Mouse (Mus musculus): ENCODE measurements around the gene Kcnk7. TPM values are rescaled to one million over a fixed set of nuclear protein-coding genes. Genes with fewer than 3 reads are reported as not detected.
"Not testable (repeated sequence)": the region's sequence is repeated elsewhere in the genome, so short reads cannot be mapped to it uniquely, and the experiment has no call there.

Kcnk7 gene
- polyA plus RNA-seq, 1 experiment from 2014 or later, result 0.17 TPM

GRCm38 (mm10) chr19:5684236-5684635 lies 19.9 kb upstream of the Kcnk7 start:
- no peak overlapping the region for H3K4me3 ChIP-seq
- ATAC-seq (ENCODE audit: insufficient number of reproducible peaks, low FRiP score), result no peak
- H3K27ac ChIP-seq (ENCODE audit: poor library complexity, severe bottlenecking), result no peak overlapping the region
- no peak overlapping the region for H3K9ac ChIP-seq
- no peak overlapping the region for H3K4me2 ChIP-seq
- H3K36me3 ChIP-seq, result peaks cover 77% of the 10 kb centered on the region
- 88% methylated on average over 12 of the region's 12 CpGs for WGBS
- H3K4me1 ChIP-seq (replicated peaks), result peaks cover 12% of the 10 kb centered on the region
- H3K27me3 ChIP-seq (replicated peaks), result no peaks in the 10 kb centered on the region
- no peaks in the 10 kb centered on the region for H3K9me3 ChIP-seq (replicated peaks)

DNA sequence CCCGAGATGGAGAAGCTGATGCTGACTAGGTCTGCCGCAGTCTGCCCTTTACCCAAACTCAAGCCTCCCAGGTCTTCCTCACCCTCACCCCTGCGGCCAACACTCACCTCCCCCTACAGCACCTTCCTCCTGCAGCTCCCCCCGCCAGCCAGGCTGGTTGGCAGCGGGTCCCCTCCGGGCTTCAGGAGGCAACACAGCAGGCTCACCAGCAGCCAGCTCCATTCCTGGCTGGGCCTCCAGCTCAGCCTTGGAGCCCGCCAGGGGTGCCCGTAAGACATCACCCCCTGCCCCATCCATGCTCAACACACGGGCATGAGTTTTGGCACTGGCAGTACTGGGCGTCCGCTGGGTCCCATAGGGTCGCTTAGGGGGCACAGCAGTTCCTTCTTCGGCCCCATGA lies 19.2 kb upstream of the Kcnk7 start:
- Histone ChIP-seq H3K27ac (ENCODE audit: poor library complexity, severe bottlenecking) (no peak overlapping the region), H3K4me1 (replicated peaks) (peaks cover 13% of the 10 kb centered on the region), H3K4me2 (no peak overlapping the region), H3K9ac (no peak overlapping the region), H3K36me3 (peaks cover 70% of the 10 kb centered on the region), H3K9me3 (replicated peaks) (no peaks in the 10 kb centered on the region), H3K4me3 (no peak overlapping the region), H3K27me3 (replicated peaks) (no peaks in the 10 kb centered on the region)
- no peak for ATAC-seq (ENCODE audit: insufficient number of reproducible peaks, low FRiP score)
- 91% methylated on average over 13 of the region's 13 CpGs for whole genome bisulfite sequencing

- Histone ChIP-seq H3K4me3 (no peak overlapping the region), H3K4me2 (no peak overlapping the region), H3K4me1 (replicated peaks) (peaks cover 18% of the 10 kb centered on the region), H3K27ac (ENCODE audit: poor library complexity, severe bottlenecking) (no peak overlapping the region), H3K9ac (no peak overlapping the region), H3K9me3 (replicated peaks) (no peaks in the 10 kb centered on the region), H3K36me3 (peaks cover 65% of the 10 kb centered on the region), H3K27me3 (replicated peaks) (no peaks in the 10 kb centered on the region)
- 95% methylated on average over 19 of the region's 19 CpGs for WGBS
- ATAC-seq (ENCODE audit: insufficient number of reproducible peaks, low FRiP score), result no peak
Observed at GRCm38 (mm10) chr19:5685431-5685830, 18.7 kb upstream of the Kcnk7 start.

- ATAC-seq (ENCODE audit: insufficient number of reproducible peaks, low FRiP score), result no peak
- Histone ChIP-seq H3K9me3 (replicated peaks) (no peaks in the 10 kb centered on the region), H3K4me1 (replicated peaks) (peaks cover 22% of the 10 kb centered on the region), H3K27ac (ENCODE audit: poor library complexity, severe bottlenecking) (no peak overlapping the region), H3K36me3 (peaks cover 64% of the 10 kb centered on the region), H3K4me3 (no peak overlapping the region), H3K27me3 (replicated peaks) (no peaks in the 10 kb centered on the region), H3K9ac (no peak overlapping the region), H3K4me2 (no peak overlapping the region)
- 91% methylated on average over 11 of the region's 11 CpGs for WGBS
Observed at GRCm38 (mm10) chr19:5685861-5686260, 18.3 kb upstream of the Kcnk7 start.

- Histone ChIP-seq H3K4me3 (no peak overlapping the region), H3K4me1 (replicated peaks) (peaks cover 28% of the 10 kb centered on the region), H3K9me3 (replicated peaks) (no peaks in the 10 kb centered on the region), H3K27me3 (replicated peaks) (no peaks in the 10 kb centered on the region), H3K9ac (no peak overlapping the region), H3K4me2 (no peak overlapping the region), H3K36me3 (peaks cover 64% of the 10 kb centered on the region), H3K27ac (ENCODE audit: poor library complexity, severe bottlenecking) (no peak overlapping the region)
- no peak for ATAC-seq (ENCODE audit: insufficient number of reproducible peaks, low FRiP score)
- 71% methylated on average over 13 of the region's 13 CpGs for WGBS
Observed at GRCm38 (mm10) chr19:5686437-5686836, 17.7 kb upstream of the Kcnk7 start.

DNA sequence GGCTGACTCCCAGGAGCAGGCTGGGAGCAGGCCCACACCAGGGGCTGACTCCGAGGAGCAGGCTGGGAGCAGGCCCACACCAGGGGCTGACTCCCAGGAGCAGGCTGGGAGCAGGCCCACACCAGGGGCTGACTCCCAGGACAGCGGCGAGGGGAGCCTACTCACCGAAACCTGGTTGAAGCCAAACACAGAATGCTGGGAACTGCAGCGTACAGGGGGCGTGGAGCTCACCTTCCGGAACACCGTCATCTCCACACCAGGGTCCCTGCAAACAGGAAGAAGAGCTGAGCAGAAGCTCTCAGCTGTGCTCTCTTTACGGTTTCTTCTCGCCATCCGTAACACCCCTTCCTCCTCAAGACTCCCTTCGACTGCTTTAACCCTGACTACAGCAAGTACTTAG lies 17.2 kb upstream of the Kcnk7 start:
- Histone ChIP-seq H3K4me2 (peak overlapping the region; percentile 99), H3K9ac (peak overlapping the region; percentile 92; the same call in 1 of the 2 replicates), H3K4me1 (replicated peaks) (peaks cover 33% of the 10 kb centered on the region), H3K4me3 (0 out of 2 replicates have a peak overlapping the region, but pooled peaks have one; percentile 84), H3K36me3 (peaks cover 64% of the 10 kb centered on the region)
- not testable (repeated sequence) for ATAC-seq (ENCODE audit: insufficient number of reproducible peaks, low FRiP score); H3K9me3 ChIP-seq (replicated peaks); H3K27ac ChIP-seq (ENCODE audit: poor library complexity, severe bottlenecking); H3K27me3 ChIP-seq (replicated peaks)
- WGBS, result 88% methylated on average over 12 of the region's 12 CpGs

- Histone ChIP-seq H3K4me2 (peak overlapping the region; percentile 99), H3K27me3 (replicated peaks) (no peaks in the 10 kb centered on the region), H3K36me3 (peaks cover 60% of the 10 kb centered on the region), H3K4me3 (peak overlapping the region; percentile 84), H3K9me3 (replicated peaks) (no peaks in the 10 kb centered on the region), H3K27ac (ENCODE audit: poor library complexity, severe bottlenecking) (peak overlapping the region; percentile 87), H3K9ac (peak overlapping the region; percentile 92), H3K4me1 (replicated peaks) (peaks cover 41% of the 10 kb centered on the region)
- 21% methylated on average over 9 of the region's 9 CpGs for WGBS
- no peak for ATAC-seq (ENCODE audit: insufficient number of reproducible peaks, low FRiP score)
Observed at GRCm38 (mm10) chr19:5687738-5688137, 16.4 kb upstream of the Kcnk7 start.

- peak; percentile 84 for ATAC-seq (ENCODE audit: insufficient number of reproducible peaks, low FRiP score)
- Histone ChIP-seq H3K27me3 (replicated peaks) (no peaks in the 10 kb centered on the region), H3K9ac (peak within 1 kb of the TSS; percentile 98), H3K36me3 (peaks cover 60% of the 10 kb centered on the region), H3K27ac (ENCODE audit: poor library complexity, severe bottlenecking) (peak within 1 kb of the TSS; percentile 87), H3K4me3 (peak within 1 kb of the TSS; percentile 84), H3K4me2 (peak within 1 kb of the TSS; percentile 99), H3K4me1 (replicated peaks) (peaks cover 48% of the 10 kb centered on the region), H3K9me3 (replicated peaks) (no peaks in the 10 kb centered on the region)
- WGBS, result under 1% methylated on average over 69 of the region's 69 CpGs
Observed at GRCm38 (mm10) chr19:5688200-5689087, 15.7 kb upstream of the Kcnk7 start, which contains the start of the genes Map3k11 and Pcnx3. TSS of gene Map3k11 (plus strand) at chr19:5688742. TSS of gene Pcnx3 (minus strand) at chr19:5688908.

DNA sequence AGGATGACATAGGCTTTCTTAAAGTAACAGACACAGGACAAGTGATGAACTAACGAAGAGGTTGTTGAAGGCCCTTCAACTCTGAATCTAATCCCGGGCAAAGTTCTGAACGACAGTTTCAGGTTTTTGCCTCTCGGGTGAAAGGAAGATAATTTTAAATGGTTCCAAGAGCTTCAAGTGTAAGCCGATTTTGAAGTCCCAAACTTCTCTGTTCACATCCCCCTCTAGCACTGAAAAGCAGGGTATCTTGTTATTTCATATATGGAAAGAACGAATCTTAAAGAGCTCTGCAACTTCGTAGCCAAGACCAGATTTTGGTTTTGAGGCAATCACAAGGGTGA lies 15.1 kb upstream of the Kcnk7 start:
- H3K9me3 ChIP-seq (replicated peaks), result no peaks in the 10 kb centered on the region
- peaks cover 60% of the 10 kb centered on the region for H3K36me3 ChIP-seq
- H3K4me3 ChIP-seq, result peak overlapping the region; percentile 84
- peak overlapping the region; percentile 87 for H3K27ac ChIP-seq (ENCODE audit: poor library complexity, severe bottlenecking)
- under 1% methylated on average over 7 of the region's 7 CpGs for WGBS
- peak overlapping the region; percentile 99 for H3K4me2 ChIP-seq
- ATAC-seq (ENCODE audit: insufficient number of reproducible peaks, low FRiP score), result no peak
- H3K4me1 ChIP-seq (replicated peaks), result peaks cover 54% of the 10 kb centered on the region
- no peaks in the 10 kb centered on the region for H3K27me3 ChIP-seq (replicated peaks)
- peak overlapping the region; percentile 98 for H3K9ac ChIP-seq

DNA sequence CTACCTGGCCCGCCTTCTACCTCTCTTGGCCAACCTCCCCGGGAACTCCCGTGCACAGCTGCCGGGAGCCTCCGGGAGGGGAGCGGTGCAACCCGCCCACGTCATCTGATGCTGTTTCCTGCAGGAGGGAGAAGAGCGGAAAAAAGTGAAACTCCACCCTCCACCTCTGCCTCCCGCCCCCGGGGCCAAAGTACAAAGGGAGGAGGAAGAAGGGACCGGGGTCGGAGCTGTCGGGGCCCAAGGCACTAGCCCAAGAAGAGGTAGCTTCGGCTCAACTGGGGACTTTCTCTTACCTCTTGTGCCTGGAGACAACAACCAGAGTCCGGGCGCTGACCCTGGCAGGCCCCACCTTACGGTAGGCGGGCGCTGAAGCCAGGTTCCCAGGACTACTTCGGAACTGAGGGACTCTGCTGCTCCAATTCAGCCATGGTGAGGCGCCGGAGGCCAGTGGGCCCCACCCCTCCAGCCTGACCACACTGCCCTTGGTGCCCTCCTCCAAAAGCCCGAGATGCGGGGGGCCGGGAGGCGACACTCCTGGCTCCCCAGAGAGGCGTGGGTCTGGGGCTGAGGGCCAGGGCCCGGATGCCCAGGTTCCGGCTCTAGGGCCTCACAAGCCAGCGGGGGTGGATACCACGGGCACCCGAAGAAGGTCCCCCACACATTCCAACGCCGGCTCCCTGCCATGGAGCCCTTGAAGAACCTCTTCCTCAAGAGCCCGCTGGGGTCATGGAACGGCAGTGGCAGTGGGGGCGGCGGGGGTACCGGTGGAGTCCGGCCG lies 14.4 kb upstream of the Kcnk7 start:
- peaks cover 56% of the 10 kb centered on the region for H3K4me1 ChIP-seq (replicated peaks)
- no peaks in the 10 kb centered on the region for H3K27me3 ChIP-seq (replicated peaks)
- H3K9ac ChIP-seq, result peak overlapping the region; percentile 98
- H3K9me3 ChIP-seq (replicated peaks), result no peaks in the 10 kb centered on the region
- peak overlapping the region; percentile 87 for H3K27ac ChIP-seq (ENCODE audit: poor library complexity, severe bottlenecking)
- peak; percentile 71 for ATAC-seq (ENCODE audit: insufficient number of reproducible peaks, low FRiP score)
- peak overlapping the region; percentile 99 for H3K4me2 ChIP-seq
- peak overlapping the region; percentile 84 for H3K4me3 ChIP-seq
- peaks cover 60% of the 10 kb centered on the region for H3K36me3 ChIP-seq
- whole genome bisulfite sequencing, result 9% methylated on average over 41 of the region's 42 CpGs

DNA sequence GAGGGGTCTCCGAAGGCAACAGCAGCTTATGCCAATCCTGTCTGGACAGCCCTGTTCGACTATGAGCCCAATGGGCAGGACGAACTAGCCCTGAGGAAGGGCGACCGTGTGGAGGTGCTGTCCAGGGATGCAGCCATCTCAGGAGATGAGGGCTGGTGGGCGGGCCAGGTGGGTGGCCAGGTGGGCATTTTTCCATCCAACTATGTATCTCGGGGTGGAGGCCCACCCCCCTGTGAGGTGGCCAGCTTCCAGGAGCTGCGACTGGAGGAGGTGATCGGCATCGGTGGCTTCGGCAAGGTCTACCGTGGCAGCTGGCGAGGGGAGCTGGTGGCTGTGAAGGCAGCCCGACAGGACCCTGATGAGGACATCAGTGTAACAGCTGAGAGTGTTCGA lies 13.8 kb upstream of the Kcnk7 start:
- Histone ChIP-seq H3K4me1 (replicated peaks) (peaks cover 56% of the 10 kb centered on the region), H3K4me3 (peak overlapping the region; percentile 84), H3K4me2 (peak overlapping the region; percentile 99), H3K9me3 (replicated peaks) (no peaks in the 10 kb centered on the region), H3K36me3 (peaks cover 60% of the 10 kb centered on the region), H3K27me3 (replicated peaks) (no peaks in the 10 kb centered on the region; the same call in 1 of the 2 replicates), H3K27ac (ENCODE audit: poor library complexity, severe bottlenecking) (peak overlapping the region; percentile 87), H3K9ac (peak overlapping the region; percentile 98)
- WGBS, result 60% methylated on average over 15 of the region's 15 CpGs
- no peak for ATAC-seq (ENCODE audit: insufficient number of reproducible peaks, low FRiP score)

All from heart, embryonic 12.5 days (tissue).